Mouse (Mus musculus): ENCODE data around the gene Vrk1. TPM values are rescaled to one million over a fixed set of nuclear protein-coding genes. Genes with fewer than 3 reads are reported as not detected.
A peak's percentile ranks its signal among the peaks of the same experiment; 100 is the strongest.

Vrk1 gene
- total and polyA plus RNA-seq, 3 experiments, result 55.2 to 124 (median 69.1) TPM

DNA sequence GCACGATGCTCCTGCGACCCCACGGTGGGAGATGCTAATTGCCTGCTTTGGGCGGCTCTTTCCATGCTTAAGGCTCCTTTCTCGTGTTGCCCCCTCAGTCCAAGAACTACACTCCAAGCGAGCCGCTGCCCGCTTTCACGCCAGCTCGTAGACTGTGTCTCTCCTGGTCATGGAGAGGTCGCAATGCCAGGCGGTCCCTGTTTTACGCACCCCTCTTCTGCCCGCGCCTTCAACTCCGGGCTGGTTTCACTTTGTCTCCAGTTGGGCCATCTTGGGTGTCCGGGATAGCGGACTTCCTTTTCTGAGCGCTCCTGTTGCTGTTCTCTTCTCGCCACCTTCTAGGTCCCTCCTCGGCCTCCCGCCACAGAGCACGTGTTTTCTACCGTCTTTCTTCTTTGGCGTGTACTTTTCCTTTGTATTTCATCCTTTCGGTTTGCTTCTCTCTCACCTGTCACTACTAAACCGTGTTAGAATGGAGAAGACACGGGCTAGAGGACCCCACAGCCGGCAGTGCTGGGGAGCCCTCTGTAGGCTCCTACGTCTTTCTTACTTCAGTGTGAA, 46.9 kb upstream of the Vrk1 start:
- H3K4me3 ChIP-seq (replicated peaks in 1 of 3; ENCODE audit: low read depth in 2 of 3, low read length in 2 of 3, poor library complexity in 1 of 3), result peak overlapping the region; percentile 23 to 66 (median 47)
- TF ChIP-seq IRF4 (IDR thresholded peaks at IDR 0.05; ENCODE audit: low read depth, low read length) (0 out of 2 replicates have a peak, but pooled peaks have one; percentile 19), MAX (IDR thresholded peaks at IDR 0.05; ENCODE audit: low read length) (peak; percentile 64), POLR2A (IDR thresholded peaks at IDR 0.05; ENCODE audit: low read depth, low read length) (0 out of 2 replicates have a peak, but pooled peaks have one; percentile 0), CTCF (conservative IDR thresholded peaks at IDR 0.05 in 1 of 2, IDR thresholded peaks at IDR 0.05 in 1 of 2; ENCODE audit: low read depth in 2 of 2, low read length in 2 of 2) (no peak)
- H3K9ac ChIP-seq (ENCODE audit: insufficient read depth, low read depth), result peak overlapping the region; percentile 20
- no peaks in the 10 kb centered on the region for H3K27me3 ChIP-seq (replicated peaks)
- no peak overlapping the region for H3K27ac ChIP-seq (ENCODE audit: insufficient read depth, low read depth)
- peak overlapping the region; percentile 85 for H3K4me2 ChIP-seq (ENCODE audit: insufficient read depth, low read depth, poor library complexity, severe bottlenecking)
- no peaks in the 10 kb centered on the region for H3K36me3 ChIP-seq (replicated peaks in 1 of 2; ENCODE audit: control insufficient read depth in 1 of 2, insufficient read depth in 1 of 2, low read length in 1 of 2)
- H3K9me3 ChIP-seq (replicated peaks; ENCODE audit: low read length), result no peaks in the 10 kb centered on the region
- H3K79me2 ChIP-seq (replicated peaks; ENCODE audit: control insufficient read depth, extremely low read depth, insufficient read depth, poor library complexity, severe bottlenecking), result no peaks in the 10 kb centered on the region
- no peak for DNase-seq (ENCODE audit: extremely low read depth)
- dilution Hi-C loops (cut with MboI; ENCODE audit: extremely low pct_ligation_motif_present, extremely low pct_unique_long_range_greater_than_20kb, low sequenced_read_pairs) (no loop called here), in situ Hi-C loops (cut with MboI; ENCODE audit: low pct_ligation_motif_present, low pct_unique_long_range_greater_than_20kb, low sequenced_read_pairs) (loop anchor here (5.0 kb wide), 1 partner anchor 111 kb away; no protein-coding TSS in a partner anchor)
- peaks cover 8 to 30% of the 10 kb centered on the region in 2 experiments for H3K4me1 ChIP-seq (ENCODE audit: control insufficient read depth in 1 of 2, insufficient read depth in 2 of 2)

GRCm38 (mm10) chr12:105966887-105967637, 43.0 kb upstream of the Vrk1 start:
- peak; percentile 77 for DNase-seq (ENCODE audit: extremely low read depth)
- in situ Hi-C loops (cut with MboI; ENCODE audit: low pct_ligation_motif_present, low pct_unique_long_range_greater_than_20kb, low sequenced_read_pairs) (no loop called here), dilution Hi-C loops (cut with MboI; ENCODE audit: extremely low pct_ligation_motif_present, extremely low pct_unique_long_range_greater_than_20kb, low sequenced_read_pairs) (no loop called here)
- H3K27ac ChIP-seq (ENCODE audit: insufficient read depth, low read depth), result no peak overlapping the region
- H3K27me3 ChIP-seq (replicated peaks), result no peaks in the 10 kb centered on the region
- TF ChIP-seq GABPA (IDR thresholded peaks at IDR 0.05; ENCODE audit: insufficient replicate concordance, low read depth, low read length) (no peak), IRF4 (IDR thresholded peaks at IDR 0.05; ENCODE audit: low read depth, low read length) (no peak), NELFE (IDR thresholded peaks at IDR 0.05; ENCODE audit: low read depth, low read length) (peak; percentile 7; the same call in 1 of the 2 replicates), ETS1 (conservative IDR thresholded peaks at IDR 0.05; ENCODE audit: low read depth, low read length) (0 out of 2 replicates have a peak, but pooled peaks have one; percentile 10), SIN3A (IDR thresholded peaks at IDR 0.05; ENCODE audit: low read length) (peak; percentile 49; the same call in 1 of the 2 replicates), JUND (conservative IDR thresholded peaks at IDR 0.05; ENCODE audit: low read depth, low read length) (no peak), TBP (conservative IDR thresholded peaks at IDR 0.05; ENCODE audit: low read depth, low read length) (peak; percentile 86), MAX (IDR thresholded peaks at IDR 0.05; ENCODE audit: low read length) (no peak), UBTF (IDR thresholded peaks at IDR 0.05; ENCODE audit: low read depth, low read length) (peak; percentile 72; the same call in 1 of the 2 replicates), E2F4 (IDR thresholded peaks at IDR 0.05; ENCODE audit: insufficient replicate concordance, low read depth, low read length) (no peak), MEF2A (IDR thresholded peaks at IDR 0.05; ENCODE audit: borderline replicate concordance, low read depth, low read length) (0 out of 2 replicates have a peak, but pooled peaks have one; percentile 13)
- peak overlapping the region in 1 of 3 experiments; percentile 30 for H3K4me3 ChIP-seq (replicated peaks in 1 of 3; ENCODE audit: low read depth in 2 of 3, low read length in 2 of 3, poor library complexity in 1 of 3)
- H3K9me3 ChIP-seq (replicated peaks; ENCODE audit: low read length), result peaks cover 3% of the 10 kb centered on the region
- H3K4me1 ChIP-seq (ENCODE audit: control insufficient read depth in 1 of 2, insufficient read depth in 2 of 2), result peaks cover 7 to 34% of the 10 kb centered on the region in 2 experiments
- peak overlapping the region; percentile 19; the same call in 1 of the 2 replicates for H3K4me2 ChIP-seq (ENCODE audit: insufficient read depth, low read depth, poor library complexity, severe bottlenecking)
- peak overlapping the region; percentile 7; the same call in 1 of the 2 replicates for H3K9ac ChIP-seq (ENCODE audit: insufficient read depth, low read depth)
- H3K79me2 ChIP-seq (replicated peaks; ENCODE audit: control insufficient read depth, extremely low read depth, insufficient read depth, poor library complexity, severe bottlenecking), result no peaks in the 10 kb centered on the region
- H3K36me3 ChIP-seq (replicated peaks in 1 of 2; ENCODE audit: control insufficient read depth in 1 of 2, insufficient read depth in 1 of 2, low read length in 1 of 2), result no peaks in the 10 kb centered on the region

Measured in CH12.LX (cell line).